Mouse (Mus musculus) brain, adult 2 months (tissue): ENCODE data around the gene Amz1.

Experiments used
- DNase-seq: peaks from one replicate; pipeline ENCODE4 v3.0.0; 2011; ENCODE audit warnings: low read depth, low spot score

Amz1 gene

GRCm38 (mm10) chr5:140766566-140766965, 42.6 kb downstream of the Amz1 start:
- DNase-seq: no peak

DNA sequence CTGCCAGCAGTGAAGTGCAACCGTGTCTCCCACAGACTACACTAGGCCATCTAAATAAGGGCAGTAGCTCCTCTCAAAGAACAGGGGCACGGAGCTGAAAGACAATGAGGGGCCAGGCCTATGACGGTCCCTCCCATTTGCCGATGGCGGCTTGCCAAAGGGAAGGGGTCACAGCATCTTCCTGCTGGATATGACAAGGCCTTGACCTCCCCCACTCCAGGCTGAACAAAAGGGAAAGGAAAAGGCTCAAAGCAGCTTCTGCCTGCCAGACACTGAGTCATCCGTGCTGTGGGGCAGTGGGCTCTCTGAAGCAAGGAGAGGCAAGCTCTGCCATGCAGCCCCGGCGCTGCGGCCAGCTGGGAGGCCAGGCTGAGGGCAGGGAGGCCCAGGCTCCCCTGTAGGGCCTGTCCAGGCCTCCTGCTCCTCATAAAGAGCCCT, 43.8 kb downstream of the Amz1 start:
- peak; percentile 96 for DNase-seq

DNA sequence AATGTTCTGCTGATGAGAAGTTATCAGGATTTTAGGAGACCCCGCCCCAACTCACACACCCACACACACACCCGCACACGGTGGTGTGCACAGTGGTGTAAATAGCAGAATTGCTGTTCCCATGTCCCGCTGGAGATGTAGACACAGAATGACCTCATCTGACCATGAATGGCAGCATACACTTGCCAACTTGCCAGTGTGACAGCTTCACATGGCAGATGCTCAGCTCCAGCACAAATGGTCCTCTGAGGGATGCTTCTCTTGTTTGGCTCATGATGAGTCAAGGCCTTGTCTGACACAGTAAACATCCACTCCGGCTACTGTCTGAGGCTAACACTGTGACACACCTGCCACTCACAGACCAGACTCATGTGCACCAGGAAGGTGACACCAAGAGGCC, 44.4 kb downstream of the Amz1 start:
- peak; percentile 97 for DNase-seq

- DNase-seq: no peak
Measured at GRCm38 (mm10) chr5:140771612-140772011, 47.7 kb downstream of the Amz1 start.

GRCm38 (mm10) chr5:140772158-140772557, 48.2 kb downstream of the Amz1 start:
- DNase-seq: no peak

DNA sequence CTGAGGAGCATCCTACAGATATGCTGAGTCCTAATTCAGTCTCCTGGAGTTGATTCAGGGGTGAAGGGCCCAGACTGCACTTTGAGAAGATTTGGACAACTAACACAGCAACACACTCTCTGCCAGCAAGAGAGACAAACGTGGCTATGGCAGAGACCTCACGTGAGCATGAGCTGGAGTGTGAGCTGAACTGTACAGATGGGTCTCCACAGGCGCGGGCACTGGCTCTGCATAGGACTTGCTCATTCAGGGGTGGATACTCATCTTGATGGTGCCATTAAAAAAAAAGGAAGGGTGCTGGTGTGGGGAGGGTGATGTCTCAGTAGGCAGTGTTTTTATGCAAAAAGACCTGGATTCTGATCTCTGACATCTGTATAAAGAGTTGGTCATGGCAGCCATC, 51.2 kb downstream of the Amz1 start:
- no peak for DNase-seq

GRCm38 (mm10) chr5:140776968-140777367, 53.0 kb downstream of the Amz1 start:
- no peak for DNase-seq

- DNase-seq: no peak
Measured at GRCm38 (mm10) chr5:140781122-140781521, 57.2 kb downstream of the Amz1 start.

- no peak for DNase-seq
Measured at GRCm38 (mm10) chr5:140781886-140782572, 58.1 kb downstream of the Amz1 start.

DNA sequence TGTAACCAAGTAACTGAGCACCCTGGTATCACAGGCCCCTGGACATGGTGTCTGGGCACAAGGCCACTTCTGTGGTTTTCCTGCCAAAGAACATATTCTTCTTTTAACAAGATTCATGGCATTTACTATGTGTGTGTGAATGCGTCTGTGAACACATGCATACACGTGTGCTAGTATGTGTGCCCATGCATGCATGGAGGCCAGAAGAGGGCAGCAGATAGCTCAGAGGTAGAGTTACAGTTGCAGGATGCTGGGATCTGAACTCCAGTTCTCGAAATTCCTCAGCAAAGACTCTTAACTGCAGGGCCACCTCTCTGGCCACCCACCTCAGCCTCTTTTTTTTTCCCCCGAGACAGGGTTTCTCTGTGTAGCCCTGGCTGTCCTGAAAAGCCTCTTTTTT, 59.6 kb downstream of the Amz1 start:
- no peak for DNase-seq

GRCm38 (mm10) chr5:140784288-140784687, 60.4 kb downstream of the Amz1 start:
- DNase-seq: no peak

- no peak for DNase-seq
Measured at GRCm38 (mm10) chr5:140785240-140785872, 61.4 kb downstream of the Amz1 start.

- DNase-seq: no peak
Measured at GRCm38 (mm10) chr5:140789561-140789960, 65.6 kb downstream of the Amz1 start.

DNA sequence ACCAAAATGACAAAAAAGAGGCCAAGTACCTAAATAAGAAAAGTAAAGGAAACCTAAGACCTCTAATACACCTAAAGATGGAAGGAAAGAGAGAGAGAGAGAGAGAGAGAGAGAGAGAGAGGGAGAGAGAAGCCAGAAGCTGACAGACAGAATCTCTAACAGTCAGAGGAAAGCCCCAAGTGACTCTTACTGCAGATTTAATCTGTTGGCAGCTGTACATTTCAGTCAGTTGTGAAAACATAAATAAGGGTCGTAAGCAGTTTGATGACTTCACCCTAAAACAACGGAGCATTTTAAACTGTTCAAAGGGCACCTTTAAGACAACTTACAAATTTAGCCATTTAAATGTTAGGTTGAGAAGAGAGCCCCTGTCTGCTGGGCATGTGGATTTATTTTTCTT, 66.5 kb downstream of the Amz1 start:
- DNase-seq: no peak

DNA sequence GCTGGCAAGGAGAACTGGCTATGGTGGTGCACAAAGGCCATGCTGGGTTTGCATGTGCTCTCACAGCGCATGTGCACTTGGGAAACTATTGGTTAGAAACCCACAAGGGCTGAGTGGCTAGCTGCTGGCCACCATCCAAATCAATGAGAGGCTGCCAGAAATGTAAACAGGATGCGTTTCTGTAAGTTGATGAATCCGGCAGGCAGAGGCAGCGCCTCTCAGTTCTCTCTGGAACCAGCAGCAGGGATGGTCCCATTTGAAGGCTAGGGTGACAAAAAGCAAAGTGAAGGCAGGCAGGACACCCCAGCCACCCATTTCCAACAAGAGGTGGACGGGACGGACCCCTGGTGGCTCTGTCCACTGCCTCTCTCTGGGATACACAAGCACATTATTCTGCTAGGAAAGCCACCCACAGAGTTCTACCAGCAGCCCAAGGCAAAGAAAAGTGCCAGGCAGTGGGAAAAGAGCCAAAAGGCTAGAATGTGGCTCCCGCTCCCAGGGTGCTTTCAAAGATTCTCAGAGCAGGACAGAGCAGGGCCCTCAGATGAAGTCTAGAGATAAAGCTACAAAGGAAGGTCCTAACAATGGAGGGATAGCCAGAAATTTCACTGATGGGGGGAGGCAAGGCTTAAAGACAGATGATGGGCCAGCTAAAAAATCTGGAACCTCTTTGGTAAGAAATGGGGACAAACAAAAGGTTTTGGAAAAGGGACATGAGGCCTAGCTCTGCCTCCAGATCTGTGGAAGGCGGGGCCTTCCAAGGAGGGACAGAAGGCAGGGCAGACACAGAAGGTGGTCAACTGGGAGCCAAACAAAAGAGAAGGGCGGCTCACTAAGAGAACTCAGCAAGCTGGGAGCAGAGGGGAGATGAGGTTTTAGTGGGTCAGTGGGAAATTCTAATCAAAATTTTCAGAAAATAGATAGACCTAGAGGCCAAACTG, 67.3 kb downstream of the Amz1 start:
- peak; percentile 75 for DNase-seq

GRCm38 (mm10) chr5:140792233-140792632, 68.3 kb downstream of the Amz1 start:
- no peak for DNase-seq

- no peak for DNase-seq
Measured at GRCm38 (mm10) chr5:140794753-140795152, 70.8 kb downstream of the Amz1 start.

- DNase-seq: no peak
Measured at GRCm38 (mm10) chr5:140795176-140795575, 71.2 kb downstream of the Amz1 start.

GRCm38 (mm10) chr5:140796051-140796450, 72.1 kb downstream of the Amz1 start:
- DNase-seq: no peak

GRCm38 (mm10) chr5:140798158-140798557, 74.2 kb downstream of the Amz1 start:
- DNase-seq: peak; percentile 64

DNA sequence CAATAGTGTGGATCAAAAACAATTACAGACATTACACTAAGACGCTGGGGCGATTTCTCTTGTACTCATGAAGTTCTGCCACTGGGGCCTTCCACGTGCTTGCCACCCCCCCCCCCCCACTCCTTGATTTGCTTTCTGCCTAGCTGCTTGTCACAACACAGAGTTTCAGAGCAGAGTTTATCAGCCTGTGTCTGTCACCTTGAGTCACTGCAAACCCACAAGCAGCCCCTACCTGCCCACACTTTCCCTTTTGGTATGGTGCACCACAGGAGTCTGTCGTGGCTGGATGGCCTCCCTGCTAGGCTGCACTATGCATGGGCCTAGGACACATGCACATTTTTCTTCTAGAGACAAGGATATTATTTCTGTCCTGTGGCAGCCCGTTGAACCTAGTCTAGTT, 74.8 kb downstream of the Amz1 start:
- no peak for DNase-seq

GRCm38 (mm10) chr5:140799190-140799589, 75.3 kb downstream of the Amz1 start:
- no peak for DNase-seq
